Mouse (Mus musculus) brain, adult 2 months (tissue): ENCODE results near the gene H2-M1.

Experiments used
- DNase-seq: peaks from one replicate; pipeline ENCODE4 v3.0.0; 2011; ENCODE audit warnings: low read depth, low spot score

H2-M1 gene

DNA sequence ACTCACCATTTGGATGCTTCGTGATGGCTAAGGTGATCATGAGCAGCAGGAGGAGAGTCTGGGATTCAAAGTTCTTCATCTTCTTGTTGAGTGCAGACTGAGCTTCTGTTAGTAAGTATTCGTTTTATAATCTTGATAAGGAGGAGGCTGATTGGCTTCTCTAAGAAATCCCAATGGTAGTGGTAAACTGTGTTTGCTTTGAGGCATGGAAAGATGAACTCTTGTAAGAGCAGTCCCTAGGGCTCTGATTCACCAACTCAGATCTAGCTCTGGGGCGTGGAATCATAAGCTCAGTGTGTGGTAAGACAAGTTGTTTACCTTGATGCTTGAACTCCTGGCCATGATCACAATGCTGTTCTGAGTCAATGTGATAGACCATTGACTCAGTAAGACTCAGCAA lies at the start of gene H2-M1:
H2-M1 (minus strand) TSS at position 101 of the 400 bp plus-strand sequence.
- no peak for DNase-seq

DNA sequence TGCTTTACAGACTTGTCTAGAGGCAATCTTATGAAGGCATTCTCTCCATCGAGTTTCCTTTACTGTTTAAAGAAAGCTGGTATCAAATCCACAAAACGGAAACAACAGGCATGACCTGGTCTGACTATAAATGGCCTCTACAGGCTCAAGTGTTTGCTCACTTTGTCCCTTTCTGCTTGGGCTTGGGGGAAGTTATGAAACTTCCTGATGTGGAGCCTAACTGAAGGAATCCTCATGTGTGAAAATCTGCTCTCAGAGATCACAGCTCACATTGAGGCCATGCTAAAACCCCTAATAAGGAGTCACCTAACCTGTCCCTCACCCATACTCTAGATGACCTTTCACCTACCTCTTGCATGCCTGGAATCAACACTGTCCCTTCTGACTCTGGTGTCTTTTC lies 25.7 kb upstream of the H2-M1 start:
- no peak for DNase-seq

DNA sequence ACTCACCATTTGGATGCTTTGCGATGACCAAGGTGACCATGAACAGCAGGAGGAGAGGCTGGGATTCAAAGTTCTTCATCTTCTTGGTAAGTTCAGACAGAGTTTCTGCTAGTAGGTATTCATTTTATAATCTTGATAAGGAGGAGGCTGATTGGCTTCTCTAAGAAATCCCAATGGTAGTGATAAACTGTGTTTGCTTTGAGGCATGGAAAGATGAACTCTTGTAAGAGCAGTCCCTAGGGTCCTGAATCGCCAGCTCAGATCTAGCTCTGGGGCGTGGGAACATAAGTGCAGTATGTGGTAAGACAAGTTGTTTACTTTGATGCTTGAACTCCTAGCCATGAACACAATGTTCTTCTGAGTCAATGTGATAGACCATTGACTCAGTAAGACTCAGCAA lies 29.5 kb downstream of the H2-M1 start, which contains the start of gene H2-M9:
H2-M9 (minus strand) TSS at position 101 of the 400 bp plus-strand sequence.
- DNase-seq = no peak
